Mouse (Mus musculus): ENCODE data around the gene Metrn.

DNA sequence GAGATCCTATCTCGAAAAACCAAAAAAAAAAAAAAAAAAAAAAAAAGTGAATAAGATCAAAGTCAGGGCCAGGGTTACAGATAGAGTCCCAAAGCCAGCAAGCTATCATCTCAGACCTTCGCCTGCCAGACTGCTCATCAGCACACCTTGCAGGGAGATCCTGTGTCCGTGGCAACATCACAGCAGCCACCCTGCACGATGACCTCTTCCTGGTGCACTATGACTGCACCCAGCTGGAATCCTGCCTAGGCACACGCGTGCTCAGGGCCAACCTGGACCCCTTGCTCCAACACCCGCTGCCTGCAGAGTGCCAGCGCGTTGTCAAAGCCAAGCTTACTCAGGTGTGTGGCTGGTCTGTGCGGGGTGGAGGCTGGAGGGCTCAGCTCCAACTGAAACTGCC lies 52.6 kb downstream of the Metrn start:
- no peak for TF ChIP-seq CTCF (IDR thresholded peaks at IDR 0.05; ENCODE audit: low read depth)
- TF ChIP-seq EP300 (IDR thresholded peaks at IDR 0.05; ENCODE audit: low read depth), result no peak
